Mouse (Mus musculus): Measurements from ENCODE around the gene Prdx6b.
A peak's percentile ranks its signal among the peaks of the same experiment; 100 is the strongest.

Prdx6b gene

GRCm38 (mm10) chr2:80292172-80292571 is at the start of gene Prdx6b:
TSS of gene Prdx6b (plus strand) at chr2:80292472.
- no peak for DNase-seq

GRCm38 (mm10) chr2:80247466-80247865 is 44.8 kb upstream of the Prdx6b start:
- no peak for DNase-seq

GRCm38 (mm10) chr2:80247868-80248267 is 44.4 kb upstream of the Prdx6b start:
- no peak for DNase-seq

GRCm38 (mm10) chr2:80259888-80260672 is 32.2 kb upstream of the Prdx6b start:
- DNase-seq: no peak

- peak; percentile 38 for DNase-seq
These were observed 25.4 kb upstream of the Prdx6b start for GRCm38 (mm10) chr2:80266894-80267293.

GRCm38 (mm10) chr2:80268053-80268452 is 24.2 kb upstream of the Prdx6b start:
- DNase-seq: no peak

- DNase-seq: no peak
These were observed 20.8 kb upstream of the Prdx6b start for GRCm38 (mm10) chr2:80271431-80271830.

GRCm38 (mm10) chr2:80273038-80273437 is 19.2 kb upstream of the Prdx6b start:
- no peak for DNase-seq

GRCm38 (mm10) chr2:80273763-80274162 is 18.5 kb upstream of the Prdx6b start:
- DNase-seq: no peak

GRCm38 (mm10) chr2:80275136-80275535 is 17.1 kb upstream of the Prdx6b start:
- no peak for DNase-seq

- DNase-seq: no peak
These were observed 10.1 kb upstream of the Prdx6b start for GRCm38 (mm10) chr2:80282214-80282613.

GRCm38 (mm10) chr2:80286397-80286796 is 5.9 kb upstream of the Prdx6b start:
- no peak for DNase-seq

GRCm38 (mm10) chr2:80298334-80298733 is 6.1 kb downstream of the Prdx6b start:
- DNase-seq: no peak

GRCm38 (mm10) chr2:80300806-80301205 is 8.5 kb downstream of the Prdx6b start:
- no peak for DNase-seq

GRCm38 (mm10) chr2:80303957-80304356 is 11.7 kb downstream of the Prdx6b start:
- no peak for DNase-seq

- no peak for DNase-seq
These were observed 15.4 kb downstream of the Prdx6b start for GRCm38 (mm10) chr2:80307701-80308100.

GRCm38 (mm10) chr2:80309775-80310174 is 17.5 kb downstream of the Prdx6b start:
- DNase-seq: no peak

- DNase-seq: no peak
These were observed 18.5 kb downstream of the Prdx6b start for GRCm38 (mm10) chr2:80310772-80311171.

- no peak for DNase-seq
These were observed 19.1 kb downstream of the Prdx6b start for GRCm38 (mm10) chr2:80311350-80311749.

- DNase-seq: no peak
These were observed 21.9 kb downstream of the Prdx6b start for GRCm38 (mm10) chr2:80314201-80314600.

- no peak for DNase-seq
These were observed 22.6 kb downstream of the Prdx6b start for GRCm38 (mm10) chr2:80314854-80315241.

- DNase-seq: peak; percentile 91
These were observed 23.2 kb downstream of the Prdx6b start, which contains the start of gene Dnajc10 for GRCm38 (mm10) chr2:80315242-80316161. TSS of gene Dnajc10 (plus strand) at chr2:80315466.

- DNase-seq: no peak
These were observed 30.6 kb downstream of the Prdx6b start for GRCm38 (mm10) chr2:80322878-80323277.

GRCm38 (mm10) chr2:80325779-80326178 is 33.5 kb downstream of the Prdx6b start:
- DNase-seq: no peak

Data from thymus, postnatal 14 days (tissue).